Mouse (Mus musculus) spleen, adult 2 months (tissue): ENCODE measurements around the gene Plpp3.

Source experiments
- CTCF ChIP-seq: fragments of 200-500 bp; IDR thresholded peaks from 2 replicates; pipeline ENCODE4 v1.5.1; 2011; ENCODE audit warnings: mild to moderate bottlenecking, inconsistent platforms; ENCODE audit not compliant: insufficient read depth, insufficient read length, insufficient replicate concordance; ENCODE audit errors: extremely low read depth
- POLR2A ChIP-seq: fragments of 200-500 bp; IDR thresholded peaks from 2 replicates; pipeline ENCODE4 v1.6.1; 2011; ENCODE audit warnings: low read depth, low read length, inconsistent platforms

- TF ChIP-seq CTCF (no peak), POLR2A (no peak)
These were observed 119.1 kb downstream of the Plpp3 start for GRCm38 (mm10) chr4:105276062-105276795.
